Mouse (Mus musculus): Measurements from ENCODE around the gene Psma7.

Psma7 gene

GRCm38 (mm10) chr2:180042858-180043515, 754 bp upstream of the Psma7 start:
- peak; percentile 33 for DNase-seq

- DNase-seq = peak; percentile 37
Observed at GRCm38 (mm10) chr2:180041577-180042255, 517 bp downstream of the Psma7 start.

- no peak for DNase-seq
Observed at GRCm38 (mm10) chr2:180040406-180040805, 1.8 kb downstream of the Psma7 start.

GRCm38 (mm10) chr2:180034753-180035152, 7.5 kb downstream of the Psma7 start:
- DNase-seq = no peak

GRCm38 (mm10) chr2:180033956-180034355, 8.3 kb downstream of the Psma7 start:
- DNase-seq = no peak

GRCm38 (mm10) chr2:180032925-180033324, 9.3 kb downstream of the Psma7 start:
- no peak for DNase-seq

- DNase-seq = peak; percentile 55
Observed at GRCm38 (mm10) chr2:180031270-180031669, 11.0 kb downstream of the Psma7 start.

- no peak for DNase-seq
Observed at GRCm38 (mm10) chr2:180027768-180028167, 14.5 kb downstream of the Psma7 start.

- no peak for DNase-seq
Observed at GRCm38 (mm10) chr2:180025861-180026200, 16.4 kb downstream of the Psma7 start.

GRCm38 (mm10) chr2:180025135-180025860, 16.9 kb downstream of the Psma7 start:
- no peak for DNase-seq

GRCm38 (mm10) chr2:180024401-180025098, 17.7 kb downstream of the Psma7 start, which contains the start of gene Lsm14b:
Gene Lsm14b (plus strand): TSS chr2:180024987.
- DNase-seq = peak; percentile 99

GRCm38 (mm10) chr2:180022751-180023150, 19.5 kb downstream of the Psma7 start:
- DNase-seq = no peak

GRCm38 (mm10) chr2:180020919-180021318, 21.3 kb downstream of the Psma7 start:
- DNase-seq = no peak

- DNase-seq = no peak
Observed at GRCm38 (mm10) chr2:180020091-180020661, 22.1 kb downstream of the Psma7 start.

GRCm38 (mm10) chr2:180018573-180018972, 23.7 kb downstream of the Psma7 start:
- no peak for DNase-seq

GRCm38 (mm10) chr2:180017632-180018031, 24.6 kb downstream of the Psma7 start:
- no peak for DNase-seq

- DNase-seq = no peak
Observed at GRCm38 (mm10) chr2:180013686-180014085, 28.5 kb downstream of the Psma7 start.

- DNase-seq = no peak
Observed at GRCm38 (mm10) chr2:180011370-180011769, 30.9 kb downstream of the Psma7 start.

GRCm38 (mm10) chr2:180010686-180011085, 31.5 kb downstream of the Psma7 start:
- no peak for DNase-seq

GRCm38 (mm10) chr2:180006352-180007017, 35.7 kb downstream of the Psma7 start:
- no peak for DNase-seq

- DNase-seq = no peak
Observed at GRCm38 (mm10) chr2:180005656-180006351, 36.4 kb downstream of the Psma7 start.

GRCm38 (mm10) chr2:180001635-180002034, 40.6 kb downstream of the Psma7 start:
- no peak for DNase-seq
